Mouse (Mus musculus) liver, postnatal 0 days (tissue): ENCODE measurements around the gene Wdr59.

Source experiments
- CTCF ChIP-seq: sonication (generic); IDR thresholded peaks from 2 replicates; pipeline ENCODE4 v1.5.1; 2016; ENCODE audit warnings: antibody characterized with exemption, low read depth
- EP300 ChIP-seq: IDR thresholded peaks from 2 replicates; pipeline ENCODE4 v1.6.1; 2016; ENCODE audit warnings: antibody characterized with exemption, low read depth, mild to moderate bottlenecking

DNA sequence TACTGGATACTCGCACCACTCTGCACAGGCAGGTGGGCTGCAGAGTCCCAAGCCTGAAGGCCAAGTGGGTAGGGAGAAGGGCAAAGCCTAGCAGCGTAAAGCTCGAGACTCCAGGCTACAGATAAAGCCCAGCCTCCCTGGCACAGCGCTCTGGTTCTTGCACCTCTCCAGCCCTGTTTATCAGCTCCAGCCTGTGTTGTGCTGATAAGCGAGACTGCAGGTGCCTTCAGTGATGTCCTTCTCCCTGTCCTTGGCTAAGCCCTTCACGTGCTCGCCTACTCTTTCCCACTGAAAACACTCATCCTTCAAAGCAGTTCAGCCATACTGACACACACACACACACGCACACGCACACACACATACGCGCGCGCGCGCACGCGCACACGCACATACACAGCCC, 76.3 kb downstream of the Wdr59 start:
- no peak for TF ChIP-seq CTCF
- peak; percentile 79 for TF ChIP-seq EP300
